Mouse (Mus musculus) lung, embryonic 14.5 days (tissue): ENCODE results near the gene Nfat5. TPM values are rescaled to one million over a fixed set of nuclear protein-coding genes. Genes with fewer than 3 reads are reported as not detected.

Source experiments
- ATAC-seq: fragments of 200-750 bp; cut with Nextera tagmentation; 2 replicates; pipeline ENCODE4 v1.8.0; 2017; ENCODE audit warnings: mild to moderate bottlenecking, moderate TSS enrichment, moderate library complexity; ENCODE audit not compliant: insufficient read depth
- DNase-seq: peaks from one replicate; pipeline ENCODE4 v3.0.0-alpha.2; 2015
- H3K27ac ChIP-seq: fragments of 300-500 bp; sonication (generic); 2 replicates; pipeline ENCODE4 v1.5.1; 2014; ENCODE audit warnings: low read depth, mild to moderate bottlenecking, moderate library complexity
- H3K27me3 ChIP-seq: fragments of 300-500 bp; sonication (generic); 2 replicates; pipeline ENCODE4 v1.6.1; 2014; ENCODE audit warnings: low read length, control low read depth; ENCODE audit not compliant: insufficient read depth
- H3K36me3 ChIP-seq: fragments of 300-500 bp; sonication (generic); 2 replicates; pipeline ENCODE4 v1.6.1; 2014; ENCODE audit warnings: control low read depth; ENCODE audit not compliant: insufficient read depth
- H3K4me1 ChIP-seq: fragments of 300-500 bp; sonication (generic); 2 replicates; pipeline ENCODE4 v1.6.1; 2014; ENCODE audit warnings: antibody characterized with exemption, control low read depth; ENCODE audit not compliant: insufficient read depth
- H3K4me2 ChIP-seq: fragments of 300-500 bp; sonication (generic); 2 replicates; pipeline ENCODE4 v1.6.1; 2014; ENCODE audit warnings: mild to moderate bottlenecking
- H3K4me3 ChIP-seq: fragments of 300-500 bp; sonication (generic); 2 replicates; pipeline ENCODE4 v1.5.1; 2014; ENCODE audit warnings: low read depth, low read length
- H3K9ac ChIP-seq: fragments of 300-500 bp; sonication (generic); 2 replicates; pipeline ENCODE4 v1.6.1; 2014
- H3K9me3 ChIP-seq: fragments of 300-500 bp; sonication (generic); 2 replicates; pipeline ENCODE4 v1.6.1; 2016; ENCODE audit warnings: low read depth, low read length, control low read depth
- CTCF ChIP-seq: IDR thresholded peaks from 2 replicates; pipeline ENCODE4 v1.5.1; 2016; ENCODE audit warnings: antibody characterized with exemption, low read depth
- WGBS: fragments of 180-500 bp; shearing (Covaris S2); extraction: QIAGEN DNeasy Blood & Tissue Kit; methylation state at CpG from one replicate; pipeline ENCODE4 v1.1.7; 2014; 5-methylcytosine and 5-hydroxymethylcytosine counted together
- polyA plus RNA-seq: library from polyadenylated mRNA; unstranded; fragments of >200 nt; fragmentation: Nextera tagmentation; extraction: Ambion mirVana; gene quantifications from 2 replicates; pipeline ENCODE4 v1.2.1, GENCODE M21; 2014

Gene Nfat5
- polyA plus RNA-seq, 1 experiment from 2014 or later = 14.1 TPM

DNA sequence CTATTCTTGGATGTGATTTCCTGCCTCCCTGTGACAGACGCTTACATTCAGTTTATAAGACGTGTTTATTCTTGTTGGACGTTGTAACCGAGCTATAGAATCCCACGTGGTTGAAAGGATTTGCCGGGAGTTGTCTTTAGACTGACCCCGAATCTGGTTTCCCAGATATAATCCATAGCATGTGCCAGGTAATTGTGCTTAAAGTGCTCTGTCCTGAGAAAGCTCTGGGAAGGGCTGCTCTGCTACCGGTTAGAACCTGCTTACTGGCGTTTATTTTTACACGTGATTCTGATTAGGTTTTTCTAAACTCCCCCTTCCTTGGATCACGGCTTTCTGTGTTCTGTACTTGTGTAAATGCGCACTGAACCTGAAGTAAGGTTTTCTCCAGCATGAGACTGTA is 104.4 kb downstream of the Nfat5 start:
- no peak for TF ChIP-seq CTCF
- DNase-seq (no peak), ATAC-seq (no peak)
- Histone ChIP-seq H3K9ac (no peak overlapping the region), H3K4me2 (no peak overlapping the region), H3K27me3 (no peaks in the 10 kb centered on the region), H3K4me3 (no peak overlapping the region), H3K36me3 (no peaks in the 10 kb centered on the region), H3K9me3 (no peaks in the 10 kb centered on the region), H3K4me1 (peaks cover 3% of the 10 kb centered on the region; the same call in 1 of the 2 replicates), H3K27ac (no peak overlapping the region)
- WGBS = 38% methylated on average over 12 of the region's 12 CpGs

DNA sequence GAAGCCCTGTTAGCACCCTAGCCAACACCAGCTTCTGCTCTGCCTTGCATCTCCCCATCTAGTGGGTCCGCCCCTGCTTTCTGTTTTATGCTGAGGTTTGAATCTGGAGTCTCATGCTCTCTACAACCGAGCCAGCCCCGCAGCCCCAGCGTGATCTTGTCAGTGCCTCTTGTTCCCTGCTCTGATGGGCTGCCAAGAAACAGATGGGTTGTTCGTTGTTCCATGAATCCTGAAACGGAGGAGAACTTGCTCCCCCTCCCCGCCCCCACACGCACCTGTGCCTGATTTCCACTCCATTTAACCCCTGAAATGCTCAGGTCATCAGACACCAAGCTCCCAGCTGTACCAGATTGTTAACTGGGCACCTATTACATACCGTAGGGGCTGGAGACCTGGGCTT is 106.2 kb downstream of the Nfat5 start:
- Histone ChIP-seq H3K9me3 (no peaks in the 10 kb centered on the region), H3K36me3 (no peaks in the 10 kb centered on the region), H3K4me3 (no peak overlapping the region), H3K27me3 (no peaks in the 10 kb centered on the region), H3K4me2 (no peak overlapping the region), H3K27ac (no peak overlapping the region), H3K9ac (no peak overlapping the region), H3K4me1 (peaks cover 3% of the 10 kb centered on the region; the same call in 1 of the 2 replicates)
- WGBS = 35% methylated on average over 9 of the region's 9 CpGs
- ATAC-seq (no peak), DNase-seq (no peak)
- TF ChIP-seq CTCF = no peak

DNA sequence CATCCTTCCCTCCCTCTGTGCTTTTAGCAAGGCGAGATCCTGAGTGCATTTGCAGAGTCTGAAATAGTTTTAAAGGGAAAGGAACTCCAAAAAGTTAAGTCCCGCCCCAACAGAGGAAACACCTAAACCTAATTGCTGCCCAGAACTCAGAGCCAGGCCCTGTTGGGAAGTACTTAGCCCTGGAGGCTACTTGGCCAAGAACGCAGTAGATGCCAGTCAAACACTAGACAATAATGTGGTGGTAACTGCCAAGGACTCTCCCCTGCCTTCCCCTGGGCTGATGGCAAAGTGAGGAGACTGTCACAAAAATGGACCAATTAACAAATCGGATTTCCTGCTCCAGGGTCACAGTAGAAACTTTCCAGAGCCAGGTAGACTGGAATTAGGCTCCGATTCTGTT is 108.6 kb downstream of the Nfat5 start:
- no peak for DNase-seq
- Histone ChIP-seq H3K36me3 (no peaks in the 10 kb centered on the region), H3K27me3 (no peaks in the 10 kb centered on the region), H3K27ac (no peak overlapping the region), H3K9ac (no peak overlapping the region), H3K4me3 (no peak overlapping the region), H3K4me1 (peaks cover 3% of the 10 kb centered on the region; the same call in 1 of the 2 replicates), H3K9me3 (no peaks in the 10 kb centered on the region), H3K4me2 (peak overlapping the region; percentile 69; the same call in 1 of the 2 replicates)
- ATAC-seq = no peak
- 78% methylated on average over 5 of the region's 5 CpGs for WGBS
- TF ChIP-seq CTCF = no peak

DNA sequence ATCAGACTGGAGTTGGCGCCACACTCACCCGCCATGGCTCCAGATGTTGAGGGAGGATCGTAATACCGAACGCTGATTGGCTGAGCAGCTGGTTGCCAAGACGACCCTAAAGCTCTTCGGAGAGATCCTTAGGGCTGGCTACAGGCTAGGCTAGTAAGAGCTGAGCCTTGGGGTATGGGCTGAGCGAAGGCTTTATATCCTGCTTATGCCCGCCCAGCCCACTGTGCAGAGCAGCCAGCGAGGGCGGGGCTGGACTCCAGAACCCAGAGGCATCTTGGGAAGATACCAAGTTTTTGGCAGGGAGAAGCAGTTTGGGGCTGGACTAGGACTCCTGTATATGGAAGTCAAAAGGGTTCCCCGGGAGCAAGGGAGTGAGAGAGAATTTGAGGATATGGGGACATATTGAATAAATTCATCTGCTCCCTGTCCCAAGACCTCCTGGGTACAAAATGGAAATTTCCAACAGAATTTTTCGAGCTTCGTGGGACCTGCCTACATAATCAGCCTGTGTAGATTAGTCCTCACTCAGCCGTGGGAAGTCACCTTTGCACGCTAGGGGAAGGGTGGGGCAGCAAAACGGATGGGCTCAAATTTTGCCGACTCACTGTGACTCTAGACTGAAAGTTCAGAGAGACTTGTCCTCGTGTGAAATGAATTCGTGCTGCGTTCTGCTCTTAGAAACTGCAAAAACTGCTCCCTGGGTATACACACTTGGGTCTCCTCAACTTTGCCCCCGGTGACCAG is 109.9 kb downstream of the Nfat5 start, which contains the start of gene Nqo1:
Nqo1 (minus strand) TSS at position 169 of the 744 bp plus-strand sequence.
- Histone ChIP-seq H3K9me3 (no peaks in the 10 kb centered on the region), H3K36me3 (0 out of 2 replicates have a peak, but pooled peaks cover 8% of the 10 kb centered on the region), H3K27me3 (no peaks in the 10 kb centered on the region), H3K27ac (peak within 1 kb of the TSS; percentile 4), H3K9ac (peak within 1 kb of the TSS; percentile 39), H3K4me1 (peaks cover 3% of the 10 kb centered on the region; the same call in 1 of the 2 replicates), H3K4me3 (peak within 1 kb of the TSS; percentile 31), H3K4me2 (peak within 1 kb of the TSS; percentile 69)
- no peak for TF ChIP-seq CTCF
- peak; percentile 100 for ATAC-seq
- 12% methylated on average over 22 of the region's 22 CpGs for WGBS
- DNase-seq = peak; percentile 95

DNA sequence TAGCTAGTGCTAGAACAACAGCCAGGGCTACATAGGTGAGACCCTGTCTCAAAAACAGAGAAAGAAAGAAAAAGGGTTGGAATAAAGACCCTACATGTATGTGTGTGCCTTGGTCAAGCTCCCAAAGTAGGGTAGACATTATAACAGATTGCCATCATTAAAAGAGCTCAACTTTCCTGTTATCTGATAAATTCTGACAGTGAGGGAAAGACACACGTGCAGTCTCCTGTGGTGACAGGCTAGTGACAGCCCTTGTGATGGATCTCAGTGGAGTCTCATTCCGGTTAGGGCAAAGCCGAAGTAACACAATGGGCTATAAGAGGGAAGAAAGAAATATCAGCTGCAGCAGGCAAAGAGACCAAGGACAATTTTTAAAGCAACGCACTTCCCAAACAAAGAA is 110.8 kb downstream of the Nfat5 start:
- WGBS = 54% methylated on average over 4 of the region's 4 CpGs
- Histone ChIP-seq H3K4me3 (no peak overlapping the region), H3K4me1 (peaks cover 3% of the 10 kb centered on the region; the same call in 1 of the 2 replicates), H3K27me3 (no peaks in the 10 kb centered on the region), H3K4me2 (peak overlapping the region; percentile 69; the same call in 1 of the 2 replicates), H3K36me3 (peaks cover 16% of the 10 kb centered on the region; the same call in 1 of the 2 replicates), H3K27ac (no peak overlapping the region; the same call in 1 of the 2 replicates), H3K9me3 (no peaks in the 10 kb centered on the region), H3K9ac (no peak overlapping the region)
- no peak for ATAC-seq
- no peak for DNase-seq
- TF ChIP-seq CTCF = no peak

DNA sequence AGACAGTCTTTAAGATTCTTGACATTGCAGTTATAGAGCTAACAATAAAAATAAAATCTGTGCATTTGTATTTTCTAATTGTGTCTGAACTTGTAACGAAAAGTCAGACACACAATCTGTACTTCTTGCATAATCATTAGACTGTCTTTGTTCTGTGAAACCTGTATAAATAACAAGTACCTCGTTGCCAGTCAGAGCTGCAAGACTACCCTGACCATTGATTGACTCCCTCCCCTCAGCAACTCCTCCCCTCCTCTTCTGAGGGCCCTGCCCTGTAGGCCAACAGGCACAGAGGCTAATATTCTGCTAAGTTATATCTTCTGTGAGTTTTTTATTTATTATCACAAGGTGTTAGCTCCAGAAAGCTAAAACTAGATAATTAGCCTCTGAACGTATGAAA is 112.7 kb downstream of the Nfat5 start:
- Histone ChIP-seq H3K27ac (0 out of 2 replicates have a peak overlapping the region, but pooled peaks have one; percentile 13), H3K4me3 (no peak overlapping the region), H3K4me1 (peaks cover 3% of the 10 kb centered on the region; the same call in 1 of the 2 replicates), H3K9me3 (no peaks in the 10 kb centered on the region), H3K36me3 (peaks cover 33% of the 10 kb centered on the region), H3K4me2 (no peak overlapping the region), H3K27me3 (no peaks in the 10 kb centered on the region), H3K9ac (no peak overlapping the region)
- 42% methylated on average over 3 of the region's 3 CpGs for WGBS
- no peak for TF ChIP-seq CTCF
- no peak for DNase-seq
- ATAC-seq = no peak

DNA sequence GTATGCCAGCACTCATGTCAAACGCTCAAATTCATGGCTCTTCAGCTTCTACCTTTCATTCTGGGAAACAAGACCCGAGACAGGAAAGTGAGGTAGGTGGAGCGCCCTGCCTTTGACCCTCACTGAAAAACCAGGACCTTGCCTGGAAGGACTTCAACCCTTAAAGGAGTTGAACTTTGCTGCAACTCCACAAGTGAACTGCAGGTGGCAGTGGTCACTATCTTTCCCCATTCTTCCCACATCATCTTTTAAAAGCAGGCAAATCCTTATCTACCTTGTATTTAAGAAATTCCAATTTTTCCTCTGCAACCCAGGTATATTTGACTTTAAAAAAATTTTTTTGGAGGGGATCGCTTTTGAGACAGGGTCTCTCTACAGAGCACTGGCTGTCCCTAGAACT is 118.1 kb downstream of the Nfat5 start:
- Histone ChIP-seq H3K4me3 (no peak overlapping the region), H3K4me1 (no peaks in the 10 kb centered on the region), H3K27ac (no peak overlapping the region), H3K9ac (no peak overlapping the region), H3K27me3 (no peaks in the 10 kb centered on the region), H3K9me3 (no peaks in the 10 kb centered on the region), H3K4me2 (no peak overlapping the region), H3K36me3 (peaks cover 87% of the 10 kb centered on the region)
- DNase-seq (peak; percentile 70), ATAC-seq (0 out of 2 replicates have a peak, but pooled peaks have one; percentile 24)
- 61% methylated on average over 4 of the region's 4 CpGs for WGBS
- peak; percentile 74 for TF ChIP-seq CTCF
